Mouse (Mus musculus) lung, postnatal 14 days (tissue): ENCODE measurements at regions not wholly inside any gene's neighbourhood (a gene's known extent, or its start where the extent isn't known, plus 50 kb on each side); places are given as distances from the start of the nearest gene placed in this dataset.
A peak's percentile ranks its signal among the peaks of the same experiment; 100 is the strongest.

Source experiments
- DNase-seq: peaks from one replicate; pipeline ENCODE4 v3.0.0; 2021

DNA sequence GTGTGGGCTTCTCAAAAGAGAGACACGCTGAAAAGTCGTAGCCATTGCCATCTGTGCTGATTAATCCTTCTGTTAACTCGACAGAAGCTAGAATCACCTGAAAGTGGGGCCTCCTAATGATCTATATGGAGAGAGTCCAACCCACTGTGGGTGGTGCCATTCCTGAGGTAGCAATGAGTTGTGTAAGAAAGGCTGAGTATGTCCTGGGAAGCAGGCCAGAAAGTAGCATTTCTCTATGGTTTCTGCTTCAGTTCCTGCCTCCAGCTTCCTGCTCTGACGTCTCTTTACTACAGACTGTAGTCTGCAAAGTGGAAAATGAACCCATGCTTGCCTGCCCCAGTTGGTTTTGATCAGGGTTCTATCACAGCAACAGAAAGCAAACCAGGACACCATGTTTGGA lies 380.8 kb upstream of the Camk1g start:
- DNase-seq, result no peak

DNA sequence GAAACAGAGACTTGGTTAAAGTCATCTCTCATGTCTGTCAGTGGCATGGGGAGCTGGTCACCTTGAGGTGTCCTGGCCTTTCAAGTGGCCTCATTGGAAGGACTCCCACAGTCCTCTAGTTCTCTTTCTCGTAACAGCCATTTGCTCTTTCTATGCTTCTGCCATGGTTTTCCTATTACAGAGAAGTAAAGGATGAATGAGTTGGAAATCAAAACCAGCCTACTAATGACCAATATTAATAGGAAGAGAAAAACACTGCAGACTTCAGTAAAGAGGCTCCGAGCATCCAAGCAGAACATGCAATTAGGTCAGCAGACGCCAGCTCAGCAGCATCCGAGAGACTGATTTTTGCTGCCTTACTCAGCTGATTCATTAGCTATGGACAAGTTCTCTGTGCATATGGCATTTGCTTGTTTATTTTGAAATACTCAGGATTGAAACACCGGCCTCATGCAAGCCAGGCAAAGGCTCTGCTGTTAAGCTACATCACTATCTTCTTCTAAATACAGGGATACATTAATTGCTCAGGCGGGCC lies 377.4 kb upstream of the Camk1g start:
- DNase-seq, result no peak

DNA sequence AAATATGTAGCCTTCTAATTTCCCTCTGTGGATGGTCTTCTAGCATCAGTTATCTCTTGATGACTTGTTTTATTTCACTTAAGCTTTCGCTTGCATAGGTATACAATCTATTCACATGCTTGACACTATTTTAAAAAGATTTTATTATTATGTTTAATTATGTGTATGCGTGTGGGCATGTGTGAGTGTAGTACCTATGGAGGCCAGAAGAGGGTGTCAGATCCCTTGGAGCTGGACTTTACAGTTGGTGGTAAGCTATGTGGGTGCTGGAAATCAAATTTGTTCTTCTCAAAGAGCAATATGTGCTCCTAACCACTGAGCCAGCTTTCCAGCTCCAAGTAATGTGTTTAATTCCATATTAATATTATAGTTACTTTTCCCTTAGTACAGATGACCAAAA lies 372.6 kb upstream of the Camk1g start:
- DNase-seq, result no peak

DNA sequence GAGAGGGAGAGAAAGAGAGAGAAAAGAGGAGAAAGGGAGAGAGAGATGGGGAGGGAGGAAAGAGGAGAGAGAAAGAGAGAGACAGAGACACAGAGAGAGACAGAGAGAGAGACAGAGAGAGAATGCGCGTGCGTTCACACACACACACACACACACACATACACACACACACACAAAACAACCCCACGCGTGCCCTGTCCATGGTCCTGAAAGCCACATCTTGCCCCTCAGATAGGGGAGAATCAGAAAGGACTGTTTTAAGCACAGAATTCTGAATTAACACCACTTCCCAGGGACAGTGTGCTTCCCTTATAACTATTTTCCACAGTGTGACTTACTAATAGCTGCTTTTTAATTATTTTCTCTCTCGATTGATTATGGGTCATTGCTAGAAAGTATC lies 368.7 kb upstream of the Camk1g start:
- DNase-seq, result peak; percentile 22

DNA sequence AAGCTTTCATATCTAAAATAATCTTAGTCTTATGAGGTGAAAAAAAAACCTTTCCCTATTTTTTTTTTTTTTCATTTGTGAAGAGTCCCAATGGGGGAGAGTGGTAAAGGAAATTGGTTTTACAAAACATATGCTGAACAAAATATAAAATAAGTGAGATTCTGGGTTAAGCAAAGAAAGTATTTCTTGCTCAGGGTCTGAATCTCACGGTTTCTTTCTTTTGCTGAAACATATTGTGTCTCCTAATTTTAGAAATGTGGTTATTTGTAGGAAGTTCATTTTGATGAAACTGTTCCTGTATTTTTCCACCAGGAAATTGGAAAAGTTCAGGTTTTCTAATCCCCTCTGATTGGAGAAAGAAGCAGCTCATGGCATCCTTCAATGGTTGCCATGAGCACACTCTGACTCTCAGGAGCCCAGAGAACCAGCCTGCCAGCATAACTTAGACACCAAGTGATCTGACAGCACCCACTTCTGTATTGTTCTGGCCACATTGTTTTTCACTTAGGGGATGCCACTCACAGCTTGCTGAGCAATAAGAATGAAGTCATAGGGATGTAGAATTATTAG lies 365.9 kb upstream of the Camk1g start:
- DNase-seq, result no peak

DNA sequence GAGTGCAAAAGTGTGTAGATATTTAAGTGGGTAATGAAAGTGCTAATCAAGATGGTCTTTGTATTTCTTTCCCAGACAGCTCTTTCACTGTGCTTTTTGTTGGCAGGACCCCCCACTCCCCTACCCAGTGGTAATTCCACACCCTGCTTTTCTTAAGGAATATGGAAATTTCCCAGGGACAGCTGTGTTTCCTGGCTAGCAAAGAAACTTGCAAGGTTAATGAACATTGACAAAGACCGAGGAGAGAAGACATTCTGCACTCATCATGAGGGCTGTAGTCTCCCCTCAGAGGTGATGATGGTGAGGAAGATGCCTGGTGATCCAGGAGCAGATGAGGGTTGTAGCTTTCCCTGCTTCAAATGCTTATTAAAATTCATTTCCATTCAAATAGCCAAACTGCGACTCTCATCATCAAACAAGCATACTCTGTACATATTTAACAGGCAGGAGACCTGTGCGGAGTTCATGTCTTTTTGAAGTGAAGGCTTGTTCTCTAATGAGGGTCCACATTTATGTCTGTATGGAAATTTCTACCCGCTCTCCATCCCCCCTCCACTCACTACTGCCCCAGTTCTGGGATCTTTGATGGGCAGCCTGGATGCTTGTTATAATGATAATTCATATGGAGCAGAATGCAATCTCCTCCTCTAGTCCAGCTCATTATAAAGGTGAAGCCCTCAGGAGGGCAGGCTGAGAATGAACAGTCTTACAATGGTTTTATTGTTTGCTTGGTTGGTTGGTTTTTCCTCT lies 364.1 kb upstream of the Camk1g start:
- no peak for DNase-seq

DNA sequence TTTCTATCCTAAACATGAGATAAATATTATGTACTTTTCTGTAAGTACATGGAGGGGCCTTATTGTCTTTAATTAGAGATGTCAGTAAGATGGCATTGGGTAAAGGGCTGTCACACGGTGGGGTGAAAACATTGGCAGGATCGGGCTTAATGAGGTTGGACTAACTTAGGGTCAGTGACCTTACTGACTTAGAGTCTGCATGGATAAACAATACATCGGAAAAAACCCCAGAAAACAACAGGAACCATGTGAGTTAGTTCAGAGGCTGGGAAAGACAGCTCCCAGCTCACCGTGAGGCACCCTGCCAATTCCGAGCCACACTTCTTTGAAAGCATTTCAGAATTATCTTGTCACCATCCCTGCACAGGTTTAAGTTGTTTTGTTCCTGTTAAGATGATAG lies 363.3 kb upstream of the Camk1g start:
- DNase-seq, result no peak

DNA sequence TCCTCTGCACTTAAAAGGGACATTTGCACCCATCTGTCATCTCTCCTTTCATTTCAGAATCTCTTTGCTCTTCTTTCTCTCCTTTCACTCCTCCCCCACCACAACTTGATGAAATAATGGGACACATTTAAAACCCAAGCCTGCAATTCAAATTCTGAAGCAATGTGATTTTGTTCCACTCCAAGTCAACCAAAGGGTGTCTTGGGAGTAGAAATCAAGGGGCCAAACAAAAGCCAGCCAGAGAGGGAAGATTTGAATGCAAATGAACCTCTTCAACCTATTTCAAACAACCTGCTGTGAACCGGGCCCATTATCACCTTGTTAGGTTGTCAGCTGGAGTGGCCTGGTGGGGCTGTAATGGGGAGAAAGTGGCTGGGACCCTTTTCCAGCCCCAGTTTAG lies 362.0 kb upstream of the Camk1g start:
- no peak for DNase-seq

DNA sequence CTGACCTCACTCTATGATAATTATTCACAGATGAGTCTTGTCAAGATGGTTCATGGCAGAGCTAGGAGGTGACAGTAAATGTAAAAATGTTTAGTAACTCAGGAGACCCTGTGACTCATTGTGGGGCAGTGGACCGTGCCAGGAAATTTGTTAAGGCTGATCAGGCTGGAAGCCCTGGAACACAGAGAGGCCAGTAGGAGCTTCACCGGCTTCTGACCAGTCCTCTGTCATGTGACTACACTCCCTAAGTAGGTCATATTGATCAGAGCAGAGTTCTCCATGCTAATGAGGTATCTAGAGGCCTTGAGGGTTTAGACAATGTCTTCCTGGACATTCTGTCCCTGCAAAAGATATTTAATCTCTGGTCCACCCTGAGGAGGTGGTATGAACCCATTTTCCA lies 351.8 kb upstream of the Camk1g start:
- no peak for DNase-seq

DNA sequence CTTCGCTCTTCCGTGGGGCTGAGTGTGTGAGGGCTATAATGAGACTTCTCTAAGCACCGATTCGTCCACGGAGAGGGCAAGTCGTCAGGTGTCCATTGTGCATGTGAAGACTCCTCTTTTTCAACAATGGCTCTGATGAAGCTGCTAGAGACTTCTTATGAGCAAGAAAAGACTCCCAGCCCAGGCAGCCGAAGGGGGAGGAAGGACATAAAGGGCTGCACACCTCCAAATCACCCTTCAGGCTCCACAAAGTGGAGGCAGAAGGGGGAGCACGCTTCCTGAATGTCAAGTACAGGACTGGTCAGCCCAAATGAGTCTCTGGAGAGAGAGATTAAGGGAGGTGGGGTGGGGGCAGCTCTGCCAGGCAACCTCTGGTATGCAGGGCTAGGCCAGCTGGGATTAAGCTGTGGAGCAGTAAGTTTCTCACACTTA lies 350.3 kb upstream of the Camk1g start:
- DNase-seq, result no peak

DNA sequence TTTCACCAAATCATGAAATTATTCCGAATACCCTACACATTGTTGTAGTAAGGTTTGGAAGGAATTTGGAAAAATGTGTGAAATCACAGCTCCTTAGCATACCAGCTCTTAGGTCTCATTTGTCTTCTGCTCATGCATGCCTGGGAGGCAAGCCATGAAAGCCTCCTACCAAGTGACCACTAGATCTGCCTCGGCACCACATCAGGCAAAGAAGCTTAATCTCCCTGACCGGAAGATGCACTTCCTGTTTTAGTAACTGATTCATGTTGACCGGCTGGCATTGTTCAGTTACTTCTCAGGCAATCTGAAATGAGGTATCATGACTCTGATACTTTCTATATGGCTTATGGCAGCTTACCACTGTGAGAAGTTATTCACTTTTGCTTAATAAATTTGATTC lies 345.2 kb upstream of the Camk1g start:
- DNase-seq, result no peak

DNA sequence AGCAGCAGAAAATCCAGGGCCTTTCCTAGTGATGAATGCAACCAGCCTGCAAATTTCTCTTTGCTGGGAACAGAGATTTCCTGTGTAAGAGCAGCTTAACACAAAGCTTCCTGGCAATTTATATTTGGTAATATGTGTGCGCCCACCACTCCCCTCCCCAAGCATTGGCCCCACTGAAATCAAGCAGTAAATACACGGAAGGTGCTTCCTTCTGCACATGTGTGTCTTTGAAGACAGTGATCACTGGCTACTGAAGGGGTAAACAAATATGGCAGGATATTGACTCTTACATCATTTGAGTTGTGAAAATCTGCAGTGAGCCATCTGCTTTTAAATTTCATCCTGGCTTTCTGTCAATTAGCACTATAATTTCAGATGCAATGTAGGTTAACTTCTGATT lies 344.5 kb upstream of the Camk1g start:
- DNase-seq, result no peak

DNA sequence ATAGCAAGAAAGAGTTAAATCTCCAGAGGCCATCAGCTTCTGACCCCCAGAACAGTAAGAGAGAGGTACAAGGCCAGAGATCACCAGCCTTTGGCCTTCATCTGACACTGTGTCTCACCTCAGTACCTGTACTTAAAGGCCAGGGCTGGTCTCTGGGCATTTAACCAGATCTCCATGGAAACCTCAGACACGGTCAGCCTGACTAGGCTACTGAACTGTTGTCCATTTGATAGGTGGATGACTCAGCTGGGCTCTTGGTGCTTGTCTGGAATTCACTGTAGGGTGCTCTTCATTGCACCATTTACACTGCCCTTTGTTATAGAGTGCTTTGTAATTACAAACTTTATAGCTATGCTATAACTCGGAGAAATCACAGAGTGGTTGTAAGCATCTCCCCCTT lies 335.1 kb upstream of the Camk1g start:
- no peak for DNase-seq

DNA sequence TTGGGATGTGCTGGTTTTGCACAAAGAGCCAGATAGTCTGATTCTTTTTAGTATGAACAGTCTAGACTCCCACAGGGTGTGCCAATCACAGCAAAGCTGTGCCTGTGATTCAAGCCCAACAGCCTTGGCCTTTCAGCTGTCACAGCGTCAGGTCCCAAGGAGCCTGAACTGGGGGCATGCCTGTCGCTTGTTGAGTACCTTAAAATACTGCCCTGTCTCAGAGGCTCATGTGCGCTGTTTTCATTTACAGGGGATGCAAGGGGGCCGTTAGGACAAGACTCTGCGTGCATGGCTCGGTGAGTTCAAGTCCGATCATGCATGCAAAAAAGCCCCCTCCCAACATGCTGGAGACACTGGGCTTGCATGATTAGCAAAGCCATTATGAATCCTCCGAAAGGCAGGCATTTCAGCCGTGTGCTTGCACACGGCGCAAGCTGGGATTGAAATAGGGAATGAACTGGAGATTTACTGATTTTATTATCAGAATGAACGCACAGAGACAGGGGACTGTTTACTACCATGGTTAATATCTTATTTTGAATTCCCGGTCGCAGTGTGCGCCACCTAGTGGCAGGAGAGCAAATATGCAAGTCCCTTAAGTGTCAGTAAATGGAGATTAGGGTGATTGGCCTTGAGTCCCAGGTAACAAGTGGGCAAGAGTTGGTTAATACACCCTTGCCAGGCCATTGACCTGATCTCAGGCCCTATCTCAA lies 332.8 kb upstream of the Camk1g start:
- DNase-seq, result peak; percentile 58

DNA sequence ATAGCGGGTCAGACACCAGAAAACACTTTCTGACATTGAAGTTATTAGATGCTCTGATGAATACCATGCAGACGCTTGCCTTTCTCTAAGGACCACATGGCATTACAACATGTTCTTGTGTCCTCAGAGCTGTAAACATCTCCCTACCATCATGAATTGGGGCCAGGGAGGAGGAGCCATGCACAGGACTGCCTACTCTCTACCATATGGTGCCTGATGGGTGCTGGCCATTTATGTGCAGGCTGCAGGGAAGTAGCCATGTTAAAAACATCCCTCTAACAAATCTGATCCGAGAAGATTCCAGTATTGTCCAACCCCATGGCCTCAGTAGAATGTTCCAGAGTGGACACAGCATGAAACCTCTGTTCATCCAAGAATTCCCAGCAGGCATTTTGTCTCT lies 330.1 kb upstream of the Camk1g start:
- no peak for DNase-seq

DNA sequence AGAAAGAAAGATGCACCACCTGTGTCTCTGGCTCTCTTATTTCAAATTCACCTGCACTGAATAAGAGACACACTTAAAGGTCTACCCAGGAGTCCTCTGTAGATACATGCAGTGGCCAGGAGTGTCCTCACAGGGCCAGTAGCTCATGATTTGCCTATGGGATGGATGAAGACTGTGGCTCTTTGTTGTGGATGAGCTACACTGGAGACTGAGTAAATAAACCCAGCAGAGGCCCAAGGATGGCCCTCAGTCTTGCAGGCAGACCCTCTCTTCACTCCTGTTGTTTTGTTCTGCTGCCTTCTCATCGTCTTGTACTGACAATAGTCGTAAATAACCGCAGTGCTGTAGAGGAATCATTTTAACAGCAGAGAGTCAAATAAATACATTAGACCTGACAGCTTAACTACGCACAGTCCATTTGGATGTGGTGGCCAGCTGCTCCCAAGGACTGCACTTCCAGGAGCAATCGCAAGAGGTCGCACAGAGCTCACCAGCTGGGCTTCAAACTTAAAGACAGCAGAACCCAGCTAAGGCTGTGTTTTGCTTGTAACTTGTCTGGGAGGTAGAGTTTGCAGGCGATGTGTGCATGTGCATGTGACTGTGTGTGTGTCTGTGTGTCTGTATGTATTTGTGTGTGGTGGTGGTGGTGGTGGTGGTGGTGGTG lies 328.6 kb upstream of the Camk1g start:
- peak; percentile 78 for DNase-seq

DNA sequence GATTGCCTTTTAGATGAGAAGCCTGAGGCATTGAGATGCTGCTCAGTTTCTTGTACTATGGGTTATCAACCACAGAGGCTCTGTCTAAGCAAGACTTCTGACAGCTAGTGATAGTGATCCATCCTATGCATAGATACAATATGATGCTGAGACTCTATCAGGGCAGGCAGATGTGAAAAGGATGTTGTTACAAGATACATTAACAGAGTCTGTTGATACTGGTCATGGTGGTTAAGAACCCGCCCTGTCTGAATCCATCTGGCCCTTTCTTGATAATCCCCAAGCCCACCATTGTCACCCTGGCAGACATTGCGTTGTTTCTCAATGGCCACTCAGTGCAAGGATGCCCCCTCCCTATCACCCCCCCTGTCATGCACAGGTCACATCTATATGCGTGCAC lies 327.8 kb upstream of the Camk1g start:
- DNase-seq, result no peak

DNA sequence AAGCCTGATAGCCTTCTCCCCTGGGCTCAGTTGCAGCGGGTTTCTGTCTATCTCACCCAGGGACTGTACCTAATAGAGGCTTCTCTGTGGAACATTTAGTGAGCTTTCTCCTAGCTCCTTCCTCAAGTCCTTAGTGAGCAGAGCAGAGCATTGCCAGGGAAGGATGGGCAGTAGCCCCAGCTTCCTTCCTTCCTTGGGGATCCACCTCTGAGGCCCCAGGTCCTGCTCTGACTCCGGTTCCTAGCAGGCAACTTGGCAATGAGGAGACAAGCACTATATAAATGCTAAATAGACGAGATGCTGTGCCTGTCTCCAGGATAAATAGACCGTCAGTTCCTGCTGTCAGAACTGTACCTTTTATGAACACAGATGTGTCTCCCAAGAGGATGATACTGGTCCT lies 326.9 kb upstream of the Camk1g start:
- peak; percentile 36 for DNase-seq

DNA sequence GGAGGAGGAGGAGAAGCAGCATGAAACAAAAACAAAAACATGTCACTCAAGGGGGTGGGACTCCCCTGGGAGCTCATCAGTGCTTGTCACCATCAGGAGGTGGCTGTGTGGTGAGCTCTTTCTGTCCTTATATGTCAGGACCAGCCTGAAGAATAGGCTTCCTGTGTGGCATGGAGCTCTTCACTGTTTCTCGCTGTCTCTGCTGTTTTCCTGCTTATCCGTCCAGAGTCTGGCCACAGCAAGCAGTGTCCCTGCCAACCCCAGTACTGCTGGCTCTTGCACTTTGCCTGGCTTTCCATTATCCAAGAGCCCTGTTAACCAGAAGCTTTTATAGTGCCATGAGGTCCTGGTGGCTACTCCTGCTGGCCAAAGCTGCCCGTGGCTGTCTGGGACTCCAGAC lies 322.9 kb upstream of the Camk1g start:
- peak; percentile 8 for DNase-seq

DNA sequence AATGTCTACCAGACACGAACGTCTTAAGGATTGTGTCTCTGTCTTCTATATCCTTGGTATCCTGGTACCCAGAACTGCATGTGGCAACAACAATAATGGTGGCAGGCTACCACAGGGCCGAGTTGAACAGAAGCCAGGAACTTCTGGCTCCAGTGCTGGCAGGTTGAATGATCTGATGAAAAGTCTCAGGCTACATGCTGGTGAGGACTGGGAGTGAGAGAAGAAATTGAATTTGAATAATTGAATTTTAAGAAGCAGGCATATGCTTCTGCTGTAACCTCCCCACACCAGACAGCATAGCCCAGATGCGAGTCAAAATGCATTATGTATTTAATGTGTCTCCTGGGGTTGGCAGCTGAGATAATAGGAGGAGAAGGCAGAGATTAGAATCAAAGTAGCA lies 319.5 kb upstream of the Camk1g start:
- DNase-seq, result no peak

DNA sequence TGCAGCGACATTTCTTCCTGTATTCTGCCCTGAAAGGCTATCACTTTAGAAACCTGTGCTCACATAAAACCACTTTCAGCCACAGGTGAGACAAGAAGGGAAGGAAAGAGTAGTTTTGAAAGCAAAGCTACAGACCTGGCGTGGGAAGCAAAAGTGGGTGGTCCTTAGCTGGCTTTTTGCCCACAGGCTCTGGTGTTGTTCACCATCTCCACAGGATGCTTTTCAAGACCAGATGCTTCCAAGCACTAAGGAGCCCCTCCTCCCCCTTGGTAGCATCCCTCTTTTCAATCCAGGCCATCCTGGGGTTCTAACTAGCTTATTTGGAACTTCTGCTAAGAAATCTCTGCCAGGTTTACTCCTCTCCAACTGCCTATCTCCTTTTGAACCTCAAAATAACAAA lies 312.8 kb upstream of the Camk1g start:
- DNase-seq, result no peak

DNA sequence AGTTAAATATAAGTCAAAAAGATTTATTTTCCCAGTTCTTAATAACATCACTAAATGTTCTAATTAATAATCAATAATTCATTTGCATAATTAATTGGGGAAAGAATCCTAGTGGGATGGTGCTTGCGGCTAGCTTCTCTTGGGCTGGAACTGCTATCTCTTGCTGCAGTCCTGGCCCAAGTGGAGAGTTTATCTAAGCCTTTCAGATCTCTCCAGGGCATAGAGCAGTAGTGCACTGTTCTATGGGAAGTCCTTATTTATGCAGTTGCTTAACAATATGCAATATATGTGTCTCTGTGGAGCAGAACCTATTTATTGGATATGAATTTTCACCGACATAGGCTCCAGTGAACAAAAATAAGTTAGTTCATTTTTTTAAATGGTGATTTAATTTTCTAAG lies 308.4 kb upstream of the Camk1g start:
- no peak for DNase-seq

DNA sequence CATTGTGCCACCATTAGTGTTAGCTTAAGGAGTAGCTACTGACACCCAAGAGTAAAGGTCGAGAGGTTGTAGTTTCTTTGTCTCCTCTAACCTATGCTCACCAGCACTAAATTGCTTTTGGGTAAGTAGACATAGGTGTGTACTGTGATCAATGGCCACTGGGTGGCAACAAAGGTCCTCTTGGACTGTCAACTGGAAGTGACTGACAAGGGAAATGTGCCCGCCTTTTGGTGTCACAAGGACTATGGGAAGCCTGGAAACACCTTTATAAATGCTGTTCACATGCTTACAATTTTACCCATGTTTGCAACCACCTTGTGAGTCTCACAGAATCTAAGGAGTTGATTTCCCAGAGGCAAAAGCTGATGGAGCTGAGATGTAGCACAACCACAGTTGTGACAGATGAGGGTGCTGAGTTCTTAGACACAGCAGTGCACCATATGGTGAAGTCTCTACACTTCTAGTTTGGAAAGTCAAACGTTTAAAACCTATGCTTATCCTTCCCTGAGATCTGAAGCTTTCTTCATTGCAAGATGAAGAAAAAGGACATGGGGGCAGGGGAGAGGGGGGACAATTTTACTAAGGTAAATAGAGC lies 303.2 kb upstream of the Camk1g start:
- DNase-seq, result peak; percentile 32
